Mouse (Mus musculus) heart, adult 2 months (tissue): ENCODE measurements around the gene Cadm1. TPM values are rescaled to one million over a fixed set of nuclear protein-coding genes. Genes with fewer than 3 reads are reported as not detected.

ENCODE experiments used
- DNase-seq, 2 experiments: peaks; one replicate each; pipeline ENCODE4 v3.0.0; 2021
- H3K27ac ChIP-seq: fragments of 200-600 bp; 2 replicates; pipeline ENCODE4 v1.8.1; 2022
- H3K27me3 ChIP-seq: fragments of 200-500 bp; 2 replicates; pipeline ENCODE4 v1.6.1; 2012; ENCODE audit warnings: mild to moderate bottlenecking, low read length, inconsistent platforms, mixed read lengths; ENCODE audit not compliant: control insufficient read depth, insufficient read depth
- H3K36me3 ChIP-seq: fragments of 200-500 bp; 2 replicates; pipeline ENCODE4 v1.6.1; 2012; ENCODE audit warnings: low read length, inconsistent platforms; ENCODE audit not compliant: control insufficient read depth, insufficient read depth
- H3K4me1 ChIP-seq: fragments of 200-500 bp; 2 replicates; pipeline ENCODE4 v1.6.1; 2011; ENCODE audit warnings: low read length; ENCODE audit not compliant: control insufficient read depth, insufficient read depth
- H3K4me3 ChIP-seq: fragments of 200-600 bp; 2 replicates; pipeline ENCODE4 v1.8.1; 2022
- H3K79me2 ChIP-seq: fragments of 200-500 bp; replicated peaks from 2 replicates; pipeline ENCODE4 v1.6.1; 2012; ENCODE audit warnings: mild to moderate bottlenecking, inconsistent platforms, low read length, moderate library complexity, mixed read lengths; ENCODE audit not compliant: control insufficient read depth, insufficient read depth
- H3K9ac ChIP-seq: fragments of 200-500 bp; 2 replicates; pipeline ENCODE4 v1.6.1; 2012; ENCODE audit warnings: low read depth, mild to moderate bottlenecking, control low read depth, inconsistent platforms, low read length, mixed read lengths
- CTCF ChIP-seq: fragments of 200-600 bp; IDR thresholded peaks from 2 replicates; pipeline ENCODE4 v1.8.1; 2022; ENCODE audit warnings: antibody characterized with exemption, mild to moderate bottlenecking, moderate library complexity
- EP300 ChIP-seq: fragments of 200-500 bp; IDR thresholded peaks from 2 replicates; pipeline ENCODE4 v1.6.1; 2011; ENCODE audit warnings: low read depth, low read length, control low read depth; ENCODE audit not compliant: insufficient read depth
- POLR2A ChIP-seq: fragments of 200-500 bp; IDR thresholded peaks from 2 replicates; pipeline ENCODE4 v1.6.1; 2011; ENCODE audit warnings: mild to moderate bottlenecking, low read depth, low read length, control low read depth; ENCODE audit not compliant: insufficient read depth
- WGBS: fragments of 180-500 bp; shearing (Covaris S2); methylation state at CpG from one replicate; pipeline ENCODE4 v1.1.7; 2018; 5-methylcytosine and 5-hydroxymethylcytosine counted together
- intact Hi-C: fragments of 180-260 bp; cut with DNase I; formaldehyde crosslinking; loops from one replicate; pipeline ENCODE4 v1.15.1; 2025
- polyA plus RNA-seq: library from polyadenylated mRNA; depleted of rRNA; stranded (reverse); fragments of >200 nt; gene quantifications from 2 replicates; pipeline ENCODE4 v1.2.3, GENCODE M21; 2012
- total RNA-seq, 2 experiments: library from RNA; stranded (reverse); gene quantifications; 2 replicates each; pipeline ENCODE4 v1.2.3; 2021

Gene Cadm1
- total and polyA plus RNA-seq, 3 experiments, result 1.6 to 2.6 (median 2.4) TPM

GRCm38 (mm10) chr9:47757798-47758197 lies 227.8 kb downstream of the Cadm1 start:
- DNase-seq, result no peak
- intact Hi-C loops, result no loop called here
- H3K27ac ChIP-seq, result no peak overlapping the region
- no peaks in the 10 kb centered on the region for H3K27me3 ChIP-seq
- WGBS, result 81% methylated on average over 2 of the region's 2 CpGs
- no peaks in the 10 kb centered on the region for H3K79me2 ChIP-seq
- no peaks in the 10 kb centered on the region for H3K4me1 ChIP-seq
- H3K9ac ChIP-seq, result no peak overlapping the region
- no peak overlapping the region for H3K4me3 ChIP-seq
- TF ChIP-seq CTCF (no peak), EP300 (no peak), POLR2A (no peak)
- H3K36me3 ChIP-seq, result no peaks in the 10 kb centered on the region

DNA sequence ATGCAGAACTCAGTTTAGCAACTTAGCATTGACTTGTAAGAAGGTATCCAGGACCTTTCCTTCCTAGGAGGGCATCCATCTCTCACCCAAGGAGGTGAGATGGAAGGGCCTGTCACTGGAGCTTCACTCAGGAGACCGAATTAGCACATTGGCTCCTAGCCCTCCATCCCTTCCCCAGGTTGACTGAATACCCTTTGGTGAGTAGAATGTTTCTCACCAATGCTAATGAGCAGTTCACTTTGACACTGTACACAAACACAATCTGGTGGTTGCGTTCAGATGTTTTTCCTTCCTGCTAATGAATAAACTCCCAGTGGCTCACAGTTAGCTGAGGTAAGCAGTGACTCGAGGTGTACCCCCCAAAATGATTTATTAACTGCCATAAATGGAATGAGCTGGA lies 228.3 kb downstream of the Cadm1 start:
- 73% methylated on average over 3 of the region's 3 CpGs for WGBS
- no peak for TF ChIP-seq CTCF
- TF ChIP-seq POLR2A, result no peak
- TF ChIP-seq EP300, result no peak

GRCm38 (mm10) chr9:47759807-47760206 lies 229.8 kb downstream of the Cadm1 start:
- 77% methylated on average over 7 of the region's 7 CpGs for WGBS
- no peak for TF ChIP-seq POLR2A

More for the DNA sequence above, 228.3 kb downstream of the Cadm1 start:
- intact Hi-C loops, result no loop called here
- no peak for DNase-seq
- Histone ChIP-seq H3K36me3 (no peaks in the 10 kb centered on the region), H3K27ac (no peak overlapping the region), H3K4me3 (no peak overlapping the region), H3K27me3 (no peaks in the 10 kb centered on the region), H3K9ac (no peak overlapping the region), H3K4me1 (no peaks in the 10 kb centered on the region), H3K79me2 (no peaks in the 10 kb centered on the region)

DNA sequence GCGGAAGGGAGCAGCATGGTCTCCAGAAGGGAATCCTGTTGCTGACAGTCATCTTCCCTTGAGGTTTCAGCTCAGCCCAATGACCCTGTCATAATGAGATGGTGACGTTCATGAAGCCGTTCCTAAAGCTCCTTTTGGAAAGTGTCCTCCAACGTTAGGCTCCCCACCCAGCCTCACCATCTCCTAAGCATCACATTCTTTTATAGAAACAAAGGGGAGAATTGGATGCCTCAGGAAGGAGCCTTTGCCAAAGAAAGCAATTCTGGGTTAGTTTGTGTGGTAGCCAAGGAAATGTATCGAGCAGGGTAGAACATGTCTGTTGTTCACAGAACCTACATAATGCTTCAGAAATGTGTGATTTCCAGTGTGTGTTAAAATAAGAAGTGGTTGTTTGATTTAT lies 231.6 kb downstream of the Cadm1 start:
- 42% methylated on average over 5 of the region's 5 CpGs for WGBS
- intact Hi-C loops, result no loop called here

More at GRCm38 (mm10) chr9:47759807-47760206, 229.8 kb downstream of the Cadm1 start:
- Histone ChIP-seq H3K27me3 (no peaks in the 10 kb centered on the region), H3K9ac (no peak overlapping the region), H3K4me3 (no peak overlapping the region), H3K27ac (no peak overlapping the region), H3K4me1 (no peaks in the 10 kb centered on the region), H3K79me2 (no peaks in the 10 kb centered on the region), H3K36me3 (no peaks in the 10 kb centered on the region)
- no peak for DNase-seq
- intact Hi-C loops, result no loop called here

DNA sequence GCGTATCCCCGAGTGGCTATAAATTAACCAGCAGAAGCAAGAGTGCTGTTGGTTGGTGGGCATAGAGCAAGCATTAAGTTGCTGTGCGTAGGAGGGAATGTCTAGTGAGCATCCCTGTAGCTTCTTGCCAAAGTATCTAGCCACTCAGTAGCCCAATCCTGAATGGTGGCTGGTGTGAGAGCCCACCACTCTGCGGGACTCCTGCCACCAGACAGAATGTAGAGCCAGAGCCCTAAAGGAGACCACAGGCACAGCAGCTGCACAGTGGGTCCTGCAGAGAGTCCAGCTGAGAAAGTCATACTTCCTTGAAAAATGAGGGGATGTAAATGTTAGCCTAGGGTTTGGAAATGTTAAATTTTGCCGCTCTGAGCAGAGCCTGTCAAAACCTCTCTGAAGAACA lies 232.9 kb downstream of the Cadm1 start:
- no peak for TF ChIP-seq EP300
- no peak for TF ChIP-seq POLR2A
- TF ChIP-seq CTCF, result no peak
- Histone ChIP-seq H3K27me3 (no peaks in the 10 kb centered on the region), H3K4me1 (no peaks in the 10 kb centered on the region), H3K27ac (no peak overlapping the region), H3K36me3 (no peaks in the 10 kb centered on the region), H3K79me2 (no peaks in the 10 kb centered on the region), H3K4me3 (no peak overlapping the region), H3K9ac (no peak overlapping the region)
- intact Hi-C loops, result no loop called here
- no peak for DNase-seq
- 91% methylated on average over 5 of the region's 5 CpGs for WGBS

More for the DNA sequence above, 231.6 kb downstream of the Cadm1 start:
- no peaks in the 10 kb centered on the region for H3K79me2 ChIP-seq
- DNase-seq, result no peak
- no peak overlapping the region for H3K4me3 ChIP-seq
- H3K36me3 ChIP-seq, result no peaks in the 10 kb centered on the region
- H3K4me1 ChIP-seq, result no peaks in the 10 kb centered on the region
- H3K9ac ChIP-seq, result no peak overlapping the region
- no peak for TF ChIP-seq POLR2A
- TF ChIP-seq CTCF, result no peak
- TF ChIP-seq EP300, result no peak
- H3K27me3 ChIP-seq, result no peaks in the 10 kb centered on the region
- H3K27ac ChIP-seq, result no peak overlapping the region

DNA sequence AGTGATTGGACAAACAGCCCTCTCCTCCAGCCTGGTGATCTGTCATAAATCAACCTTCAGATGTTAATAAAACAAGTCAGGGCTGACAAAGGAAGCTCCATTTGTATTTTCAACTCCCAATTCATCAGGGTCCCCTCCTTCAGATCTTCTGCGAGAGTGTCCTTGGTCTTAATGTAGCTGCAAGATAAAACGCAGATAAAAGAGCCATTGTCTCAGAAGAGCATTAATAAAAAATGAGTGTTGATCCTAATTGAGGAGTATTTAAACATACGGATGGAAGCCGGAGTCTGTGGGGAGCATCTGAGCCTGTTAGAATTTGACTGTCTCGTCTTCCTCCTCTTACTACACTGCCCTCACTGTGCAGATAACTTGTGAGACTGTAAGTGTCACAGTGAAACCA lies 234.9 kb downstream of the Cadm1 start:
- intact Hi-C loops, result no loop called here
- DNase-seq, result no peak
- WGBS, result 60% methylated on average over 5 of the region's 5 CpGs

GRCm38 (mm10) chr9:47765323-47765722 lies 235.3 kb downstream of the Cadm1 start:
- WGBS, result 80% methylated on average over 13 of the region's 13 CpGs
- H3K27ac ChIP-seq, result no peak overlapping the region
- no peak for DNase-seq

More for the DNA sequence above, 234.9 kb downstream of the Cadm1 start:
- TF ChIP-seq POLR2A, result no peak
- no peak for TF ChIP-seq CTCF
- no peak for TF ChIP-seq EP300
- no peaks in the 10 kb centered on the region for H3K27me3 ChIP-seq
- H3K9ac ChIP-seq, result no peak overlapping the region
- no peak overlapping the region for H3K4me3 ChIP-seq
- no peak overlapping the region for H3K27ac ChIP-seq
- no peaks in the 10 kb centered on the region for H3K4me1 ChIP-seq
- no peaks in the 10 kb centered on the region for H3K36me3 ChIP-seq
- H3K79me2 ChIP-seq, result no peaks in the 10 kb centered on the region

More at GRCm38 (mm10) chr9:47765323-47765722, 235.3 kb downstream of the Cadm1 start:
- H3K9ac ChIP-seq, result no peak overlapping the region
- no peak overlapping the region for H3K4me3 ChIP-seq
- intact Hi-C loops, result no loop called here
- H3K4me1 ChIP-seq, result no peaks in the 10 kb centered on the region
- H3K36me3 ChIP-seq, result no peaks in the 10 kb centered on the region
- H3K79me2 ChIP-seq, result no peaks in the 10 kb centered on the region
- no peak for TF ChIP-seq POLR2A
- TF ChIP-seq EP300, result no peak
- TF ChIP-seq CTCF, result no peak
- no peaks in the 10 kb centered on the region for H3K27me3 ChIP-seq
